Mouse (Mus musculus) intestine, embryonic 16.5 days (tissue): ENCODE data around the gene Cops3. TPM values are rescaled to one million over a fixed set of nuclear protein-coding genes. Genes with fewer than 3 reads are reported as not detected.
A peak's percentile ranks its signal among the peaks of the same experiment; 100 is the strongest.

Experiments
- ATAC-seq: fragments of 200-750 bp; cut with Nextera tagmentation; 2 replicates; pipeline ENCODE4 v1.8.0; 2017; ENCODE audit warnings: moderate TSS enrichment, moderate library complexity
- H3K27ac ChIP-seq: fragments of 300-500 bp; sonication (generic); 2 replicates; pipeline ENCODE4 v1.5.1; 2014; ENCODE audit warnings: mild to moderate bottlenecking, low read length
- H3K27me3 ChIP-seq: fragments of 300-500 bp; sonication (generic); replicated peaks from 2 replicates; pipeline ENCODE4 v1.6.1; 2014; ENCODE audit warnings: low read length, control low read depth, mixed read lengths; ENCODE audit not compliant: control insufficient read depth, insufficient read depth
- H3K36me3 ChIP-seq: fragments of 300-500 bp; sonication (generic); 2 replicates; pipeline ENCODE4 v1.6.1; 2014; ENCODE audit warnings: low read length, control low read depth; ENCODE audit not compliant: control insufficient read depth, insufficient read depth
- H3K4me1 ChIP-seq: fragments of 300-500 bp; sonication (generic); 2 replicates; pipeline ENCODE4 v1.6.1; 2014; ENCODE audit warnings: low read length, control low read depth, mixed read lengths; ENCODE audit not compliant: control insufficient read depth, insufficient read depth
- H3K4me2 ChIP-seq: fragments of 300-500 bp; sonication (generic); 2 replicates; pipeline ENCODE4 v1.6.1; 2014; ENCODE audit warnings: low read depth, low read length, control low read depth
- H3K4me3 ChIP-seq: fragments of 300-500 bp; sonication (generic); 2 replicates; pipeline ENCODE4 v1.5.1; 2014; ENCODE audit warnings: mild to moderate bottlenecking, low read length
- H3K9ac ChIP-seq: fragments of 300-500 bp; sonication (generic); 2 replicates; pipeline ENCODE4 v1.6.1; 2014; ENCODE audit warnings: low read depth, low read length
- H3K9me3 ChIP-seq: fragments of 300-500 bp; sonication (generic); 2 replicates; pipeline ENCODE4 v1.6.1; 2016; ENCODE audit warnings: low read length, control low read depth; ENCODE audit not compliant: control insufficient read depth
- WGBS: fragments of 180-500 bp; shearing (Covaris S2); extraction: QIAGEN DNeasy Blood & Tissue Kit; methylation state at CpG from one replicate; pipeline ENCODE4 v1.1.7; 2014; 5-methylcytosine and 5-hydroxymethylcytosine counted together
- polyA plus RNA-seq: library from polyadenylated mRNA; unstranded; fragments of >200 nt; fragmentation: Nextera tagmentation; extraction: Ambion mirVana; gene quantifications from 2 replicates; pipeline ENCODE4 v1.2.1, GENCODE M21; 2015

Cops3 gene
- polyA plus RNA-seq, 1 experiment from 2014 or later = 184 TPM

GRCm38 (mm10) chr11:59786444-59787198, 53.0 kb downstream of the Cops3 start:
- peak overlapping the region; percentile 72 for H3K9ac ChIP-seq
- ATAC-seq = no peak; the same call in 1 of the 2 replicates
- H3K27ac ChIP-seq = no peak overlapping the region
- H3K4me2 ChIP-seq = peak overlapping the region; percentile 98
- H3K4me3 ChIP-seq = peak overlapping the region; percentile 55
- H3K27me3 ChIP-seq = no peaks in the 10 kb centered on the region
- no peaks in the 10 kb centered on the region for H3K36me3 ChIP-seq
- H3K9me3 ChIP-seq = no peaks in the 10 kb centered on the region
- WGBS = 46% methylated on average over 15 of the region's 15 CpGs
- H3K4me1 ChIP-seq = peaks cover 13% of the 10 kb centered on the region

GRCm38 (mm10) chr11:59783591-59783990, 56.0 kb downstream of the Cops3 start:
- H3K4me1 ChIP-seq = peaks cover 10% of the 10 kb centered on the region
- H3K27me3 ChIP-seq = no peaks in the 10 kb centered on the region
- no peak overlapping the region for H3K9ac ChIP-seq
- no peak for ATAC-seq
- no peaks in the 10 kb centered on the region for H3K9me3 ChIP-seq
- no peak overlapping the region for H3K4me3 ChIP-seq
- no peaks in the 10 kb centered on the region for H3K36me3 ChIP-seq
- 76% methylated on average over 6 of the region's 6 CpGs for WGBS
- H3K27ac ChIP-seq = no peak overlapping the region
- H3K4me2 ChIP-seq = no peak overlapping the region

DNA sequence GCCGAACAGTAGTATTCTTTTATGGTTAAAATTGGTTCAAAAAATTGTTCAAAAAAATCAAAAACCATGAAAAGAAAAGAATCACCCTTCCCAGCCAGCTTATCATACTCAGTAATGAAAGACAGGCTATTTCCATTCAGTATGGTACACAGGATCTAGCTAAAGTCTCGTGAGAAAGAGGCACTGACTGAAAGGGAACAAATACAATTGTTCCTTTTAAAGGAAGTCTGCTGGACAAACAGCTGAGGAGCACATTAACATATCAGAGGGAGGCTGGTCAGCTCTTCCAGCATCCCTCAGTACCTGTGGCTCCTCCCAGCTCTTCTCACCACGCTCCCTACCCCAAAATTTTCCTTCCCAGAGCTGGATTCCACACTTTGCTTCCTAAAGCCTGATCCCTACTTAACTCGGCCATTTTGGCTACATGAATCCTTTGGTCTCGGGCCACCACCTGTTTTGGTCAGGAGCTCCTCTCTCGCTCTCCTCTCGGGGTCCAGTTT, 57.5 kb downstream of the Cops3 start:
- Histone ChIP-seq H3K27ac (no peak overlapping the region), H3K27me3 (no peaks in the 10 kb centered on the region), H3K9me3 (no peaks in the 10 kb centered on the region), H3K4me3 (no peak overlapping the region), H3K36me3 (peaks cover 2% of the 10 kb centered on the region; the same call in 1 of the 2 replicates), H3K9ac (no peak overlapping the region), H3K4me1 (peaks cover 6% of the 10 kb centered on the region), H3K4me2 (no peak overlapping the region)
- ATAC-seq = no peak
- WGBS = 82% methylated on average over 7 of the region's 7 CpGs

DNA sequence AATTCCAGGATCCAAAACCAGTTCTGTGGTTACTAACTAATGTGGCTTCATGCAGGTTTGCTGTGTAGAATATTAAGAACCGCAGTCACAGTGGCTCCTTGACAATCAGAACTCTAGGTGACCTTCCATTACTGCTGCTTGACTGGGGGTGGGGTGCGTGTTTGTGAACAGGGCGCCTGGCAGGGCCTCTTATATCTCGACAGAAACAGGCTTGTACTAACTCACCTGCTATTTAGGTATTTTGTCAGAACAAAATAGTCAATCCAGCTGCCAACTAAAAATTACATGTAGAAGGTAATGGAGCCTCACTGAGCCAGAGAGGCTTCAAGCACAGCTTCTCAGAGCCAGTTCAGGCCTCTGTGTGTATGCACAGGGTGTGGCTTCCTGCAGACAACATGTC, 59.4 kb downstream of the Cops3 start:
- WGBS = 70% methylated on average over 4 of the region's 4 CpGs
- no peaks in the 10 kb centered on the region for H3K27me3 ChIP-seq

DNA sequence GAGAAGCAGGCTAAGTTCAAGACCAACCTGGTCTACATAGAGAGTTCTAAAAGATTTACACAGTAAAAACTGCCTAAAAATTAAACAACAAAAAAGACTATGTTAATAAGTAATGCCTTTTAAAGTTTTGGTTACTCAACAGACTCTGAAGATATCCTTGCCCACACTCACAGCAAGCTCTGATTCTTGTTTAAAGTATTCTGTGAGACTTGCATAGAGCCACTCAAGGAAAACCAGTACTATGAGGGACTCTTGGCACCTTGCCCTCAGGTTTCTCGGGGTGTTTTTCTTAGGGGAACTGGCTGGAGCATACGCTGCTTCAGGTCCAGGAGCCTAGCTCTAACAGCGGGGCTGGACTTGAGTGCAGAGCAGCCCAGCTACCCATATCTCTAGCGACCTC, 60.2 kb downstream of the Cops3 start:
- Histone ChIP-seq H3K4me2 (no peak overlapping the region), H3K9ac (no peak overlapping the region), H3K4me3 (no peak overlapping the region), H3K36me3 (peaks cover 13% of the 10 kb centered on the region), H3K27me3 (no peaks in the 10 kb centered on the region), H3K4me1 (no peaks in the 10 kb centered on the region), H3K9me3 (no peaks in the 10 kb centered on the region), H3K27ac (no peak overlapping the region)
- 83% methylated on average over 4 of the region's 4 CpGs for WGBS
- ATAC-seq = no peak

More for the DNA sequence above, 59.4 kb downstream of the Cops3 start:
- Histone ChIP-seq H3K9ac (no peak overlapping the region), H3K27ac (no peak overlapping the region), H3K4me3 (no peak overlapping the region), H3K9me3 (no peaks in the 10 kb centered on the region), H3K4me1 (no peaks in the 10 kb centered on the region), H3K4me2 (no peak overlapping the region), H3K36me3 (peaks cover 10% of the 10 kb centered on the region)
- no peak for ATAC-seq

DNA sequence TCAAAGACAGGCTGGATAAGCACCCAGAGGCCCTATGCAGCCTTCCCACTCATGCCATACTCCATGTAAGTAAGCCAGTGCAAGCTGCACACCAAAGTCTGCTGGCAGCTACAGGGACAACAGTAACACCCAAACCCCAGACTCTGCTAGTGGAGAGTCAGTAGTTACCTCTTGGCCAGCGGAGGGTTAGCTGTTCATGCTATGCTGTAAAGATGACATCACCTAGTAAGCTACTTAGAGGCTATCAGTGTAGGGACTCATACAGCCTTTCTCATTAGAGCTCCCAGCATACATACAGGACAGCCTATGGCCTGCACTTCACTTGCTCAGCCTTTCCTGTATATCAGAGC, 60.8 kb downstream of the Cops3 start:
- H3K4me1 ChIP-seq = no peaks in the 10 kb centered on the region
- H3K36me3 ChIP-seq = peaks cover 16% of the 10 kb centered on the region
- no peak for ATAC-seq
- no peak overlapping the region for H3K4me3 ChIP-seq
- H3K4me2 ChIP-seq = no peak overlapping the region
- 76% methylated on average over 1 of the region's 1 CpGs for WGBS
- H3K27ac ChIP-seq = no peak overlapping the region
- H3K9ac ChIP-seq = no peak overlapping the region
- H3K27me3 ChIP-seq = no peaks in the 10 kb centered on the region
- H3K9me3 ChIP-seq = no peaks in the 10 kb centered on the region

DNA sequence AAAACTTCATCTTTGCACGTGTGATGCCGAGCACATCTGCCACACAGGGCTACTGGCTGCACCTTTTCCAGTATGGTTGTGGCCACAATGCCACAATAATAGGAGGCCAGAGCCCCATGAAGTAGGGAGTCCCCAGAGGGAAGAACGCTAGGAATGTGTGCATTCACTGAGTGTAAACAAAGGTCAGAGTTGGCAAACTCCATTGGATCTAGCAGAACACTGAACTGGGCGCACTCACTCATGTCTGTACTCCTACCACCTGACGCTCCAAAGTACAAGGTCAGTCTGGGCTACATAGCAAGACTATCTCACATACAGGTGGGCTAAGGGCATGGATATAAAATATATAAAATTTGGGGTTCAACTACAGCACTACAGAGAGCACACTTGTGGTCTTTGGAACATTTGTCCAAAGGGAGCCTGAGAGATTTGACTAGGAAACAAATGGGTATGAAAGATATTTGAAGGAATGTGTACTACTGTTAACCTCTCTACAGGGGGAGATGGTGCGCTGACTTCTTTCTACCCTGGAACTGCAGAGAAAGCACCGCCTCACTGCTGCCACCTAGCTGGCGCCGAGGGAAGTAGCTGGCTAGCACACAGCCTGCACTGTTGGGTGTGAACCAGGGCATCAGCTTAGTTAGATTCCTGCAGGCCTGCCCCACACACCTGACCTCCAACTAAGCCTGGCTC, 61.3 kb downstream of the Cops3 start:
- no peak overlapping the region for H3K27ac ChIP-seq
- H3K36me3 ChIP-seq = peaks cover 19% of the 10 kb centered on the region
- H3K9me3 ChIP-seq = no peaks in the 10 kb centered on the region
- no peaks in the 10 kb centered on the region for H3K27me3 ChIP-seq
- H3K4me1 ChIP-seq = no peaks in the 10 kb centered on the region
- no peak overlapping the region for H3K4me2 ChIP-seq
- 56% methylated on average over 9 of the region's 9 CpGs for WGBS
- ATAC-seq = 0 out of 2 replicates have a peak, but pooled peaks have one; percentile 62
- H3K4me3 ChIP-seq = no peak overlapping the region
- no peak overlapping the region for H3K9ac ChIP-seq

DNA sequence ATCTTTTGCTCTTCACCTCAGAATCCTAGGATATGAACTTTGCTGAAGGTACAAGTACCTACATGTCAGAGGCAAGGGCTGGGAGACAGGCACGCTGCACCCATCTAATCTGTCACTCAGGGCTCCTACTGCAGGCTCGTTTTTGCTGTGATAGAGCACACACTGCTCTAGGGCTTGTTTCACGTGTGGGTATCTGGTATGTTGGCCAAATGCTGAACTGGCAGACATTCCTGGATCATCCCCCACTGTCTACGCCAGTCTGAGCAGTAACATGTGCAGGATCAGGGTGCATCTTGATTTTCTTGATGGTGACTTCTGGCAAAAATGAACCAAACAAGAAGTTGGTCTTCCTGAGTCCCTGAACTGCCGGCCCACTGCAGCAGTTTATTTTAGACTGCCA, 62.4 kb downstream of the Cops3 start:
- Histone ChIP-seq H3K4me3 (no peak overlapping the region), H3K9ac (no peak overlapping the region), H3K27ac (no peak overlapping the region), H3K36me3 (peaks cover 22% of the 10 kb centered on the region), H3K4me2 (no peak overlapping the region), H3K4me1 (no peaks in the 10 kb centered on the region), H3K27me3 (no peaks in the 10 kb centered on the region), H3K9me3 (no peaks in the 10 kb centered on the region)
- no peak for ATAC-seq
- 87% methylated on average over 5 of the region's 5 CpGs for WGBS

DNA sequence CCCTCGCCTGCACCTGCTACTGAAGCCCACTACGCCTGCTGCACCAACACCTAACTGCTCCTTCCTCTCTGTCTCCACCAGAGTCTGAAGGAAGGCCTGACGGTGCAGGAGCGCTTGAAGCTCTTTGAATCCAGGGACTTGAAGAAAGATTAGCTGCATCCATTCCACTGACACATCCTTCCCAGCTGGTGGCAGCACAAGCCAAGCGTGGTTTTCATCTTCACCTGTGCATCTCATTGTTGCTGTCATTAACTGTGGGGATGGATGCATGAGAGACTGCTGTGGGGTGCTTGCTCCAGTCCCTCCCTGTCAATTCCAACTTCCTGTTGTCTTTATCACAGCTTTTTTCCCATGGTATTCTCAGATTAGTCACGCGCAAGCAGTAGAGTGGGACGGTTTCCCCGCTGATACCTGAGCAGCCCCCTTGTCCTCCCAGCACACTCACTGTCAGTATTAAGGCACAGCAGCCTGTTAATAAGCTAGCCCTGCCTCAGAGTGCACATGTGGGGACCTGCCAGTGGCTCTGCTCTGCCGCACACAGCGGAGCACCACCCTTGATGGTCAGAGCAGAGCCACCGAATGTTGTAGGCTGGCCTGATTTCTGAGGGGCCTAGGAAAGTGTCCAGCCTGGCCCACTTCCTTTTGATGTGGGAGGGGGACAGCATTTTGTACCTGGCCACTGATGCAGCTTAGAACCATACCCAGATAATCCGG, 64.0 kb downstream of the Cops3 start:
- Histone ChIP-seq H3K4me3 (no peak overlapping the region), H3K27ac (no peak overlapping the region), H3K9ac (no peak overlapping the region), H3K9me3 (no peaks in the 10 kb centered on the region), H3K4me1 (no peaks in the 10 kb centered on the region), H3K36me3 (peaks cover 29% of the 10 kb centered on the region), H3K27me3 (no peaks in the 10 kb centered on the region), H3K4me2 (no peak overlapping the region)
- ATAC-seq = no peak
- 88% methylated on average over 13 of the region's 13 CpGs for WGBS
